Mouse (Mus musculus) bone marrow macrophage, adult 2 months (primary cell): ENCODE data around the gene H1foo. TPM values are rescaled to one million over a fixed set of nuclear protein-coding genes. Genes with fewer than 3 reads are reported as not detected.

Source experiments
- H3K27ac ChIP-seq: 2 replicates; pipeline ENCODE4 v1.5.1; 2012; ENCODE audit warnings: low read depth, low read length; ENCODE audit not compliant: insufficient read depth
- H3K4me1 ChIP-seq: 2 replicates; pipeline ENCODE4 v1.6.1; 2012; ENCODE audit warnings: low read length; ENCODE audit not compliant: control insufficient read depth, insufficient read depth
- H3K4me3 ChIP-seq: 2 replicates; pipeline ENCODE4 v1.5.1; 2012; ENCODE audit warnings: mild to moderate bottlenecking, low read length, moderate library complexity; ENCODE audit not compliant: insufficient read depth
- CTCF ChIP-seq: IDR thresholded peaks from 2 replicates; pipeline ENCODE4 v1.5.1; 2012; ENCODE audit warnings: low read depth, mild to moderate bottlenecking, low read length, moderate library complexity
- POLR2A ChIP-seq: IDR thresholded peaks from 2 replicates; pipeline ENCODE4 v1.6.1; 2012; ENCODE audit warnings: mild to moderate bottlenecking, low read depth, low read length, borderline replicate concordance
- polyA plus RNA-seq: library from polyadenylated mRNA; stranded (reverse); fragments of >200 nt; gene quantifications from 2 replicates; pipeline ENCODE4 v1.2.4, GENCODE M21; 2012; ENCODE audit not compliant: missing spikeins, insufficient read depth, insufficient read length

H1foo gene
- not detected in 2 replicates for polyA plus RNA-seq

DNA sequence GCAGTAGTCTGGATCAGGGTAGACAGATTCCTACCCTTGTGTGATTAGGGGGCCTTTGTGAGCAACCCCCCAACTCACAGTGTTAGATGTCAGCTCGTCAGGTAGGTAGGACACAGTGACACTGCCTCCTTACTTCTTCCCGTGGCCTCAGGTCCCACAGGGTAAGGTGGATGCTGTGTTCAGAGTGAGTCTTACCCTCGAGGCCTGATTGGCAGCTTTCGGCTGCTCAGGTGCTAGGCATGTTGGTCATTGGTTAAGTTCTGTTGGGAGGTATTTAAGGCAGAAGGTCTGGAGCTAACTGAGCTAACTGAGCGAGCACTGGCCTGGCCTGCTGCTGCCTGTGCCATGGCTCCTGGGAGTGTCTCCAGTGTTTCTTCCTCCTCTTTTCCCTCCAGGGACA lies at the start of gene H1foo:
Gene H1foo (plus strand): TSS at position 301 of the 400 bp plus-strand sequence.
- H3K27ac ChIP-seq = peak within 1 kb of the TSS; percentile 29

DNA sequence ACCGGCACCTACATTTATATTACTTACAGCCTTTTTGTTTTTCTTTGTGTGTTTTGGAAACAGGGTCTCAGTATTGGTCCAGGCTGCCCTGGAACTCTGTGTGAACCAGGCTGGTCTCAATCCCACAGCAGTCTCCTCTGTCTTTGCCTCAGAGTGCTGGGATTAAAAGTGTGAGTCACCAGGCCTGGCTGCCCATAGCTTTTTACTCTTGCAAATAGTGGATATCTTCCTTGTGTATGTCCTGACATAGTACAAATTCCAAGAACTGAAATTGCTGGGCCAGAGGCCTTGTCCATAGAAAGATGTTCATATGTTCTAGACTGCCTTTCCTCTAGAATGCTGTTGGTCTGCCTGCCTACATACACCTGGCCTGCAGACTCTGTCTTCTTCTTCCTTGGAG lies 48.4 kb upstream of the H1foo start:
- H3K27ac ChIP-seq = peak overlapping the region; percentile 56; the same call in 1 of the 2 replicates
- TF ChIP-seq CTCF (no peak), POLR2A (no peak)
- H3K4me3 ChIP-seq = no peak overlapping the region
- peaks cover 34% of the 10 kb centered on the region for H3K4me1 ChIP-seq

More for the DNA sequence above, at the start of gene H1foo:
- Histone ChIP-seq H3K4me1 (peaks cover 56% of the 10 kb centered on the region), H3K4me3 (no peak within 1 kb of the TSS)
- TF ChIP-seq CTCF = no peak
- no peak for TF ChIP-seq POLR2A

DNA sequence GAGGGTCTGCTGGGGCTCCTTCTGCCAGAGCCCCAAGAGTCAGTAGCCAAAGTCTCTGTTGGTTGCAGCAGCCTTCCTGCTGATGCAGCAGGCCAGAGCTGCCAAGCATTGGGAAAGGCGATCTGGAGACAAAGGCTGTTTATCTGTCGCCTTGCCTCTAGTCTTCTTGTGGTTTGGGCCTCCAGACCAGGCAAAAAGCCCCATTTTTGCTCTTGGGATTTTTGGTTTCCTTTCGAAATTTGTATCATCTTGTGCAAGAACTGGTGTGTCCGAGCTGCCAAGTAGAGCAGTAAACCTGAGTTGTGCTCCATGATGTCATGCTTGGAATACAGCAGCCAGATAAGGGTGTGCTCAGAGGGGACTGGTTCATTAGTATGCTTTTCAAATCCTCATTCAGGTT lies 47.6 kb upstream of the H1foo start:
- H3K4me3 ChIP-seq = no peak overlapping the region
- H3K27ac ChIP-seq = peak overlapping the region; percentile 56
- H3K4me1 ChIP-seq = peaks cover 42% of the 10 kb centered on the region
- TF ChIP-seq CTCF (no peak), POLR2A (no peak)

DNA sequence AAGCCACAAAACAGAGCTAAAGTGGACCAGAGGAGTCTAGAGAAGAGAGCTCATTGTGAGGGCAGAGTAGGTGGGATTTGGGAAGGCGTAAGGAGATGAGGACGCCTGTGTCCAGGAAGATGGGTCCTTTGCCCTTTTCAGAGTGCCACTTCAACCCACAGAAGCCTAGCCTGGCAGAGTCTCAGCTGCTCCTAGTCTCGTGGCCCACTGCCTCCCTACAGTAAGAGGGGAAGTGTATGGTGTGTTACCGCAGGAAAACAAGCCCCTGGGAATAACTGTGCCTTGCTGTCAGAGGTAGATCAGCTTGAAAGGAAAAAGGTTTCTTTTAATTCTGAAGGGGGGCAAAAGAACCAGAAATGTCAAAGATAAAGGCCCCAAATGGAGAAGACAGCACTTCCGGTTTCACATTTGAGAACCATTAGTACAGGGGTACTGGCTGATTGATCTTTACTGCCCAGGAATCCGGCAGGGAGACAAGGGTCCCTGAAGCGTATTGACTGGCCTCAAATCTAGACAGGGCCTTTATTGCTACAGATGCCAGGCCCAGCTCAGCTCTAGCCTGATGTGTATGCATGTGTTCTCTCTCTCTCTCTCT lies 46.7 kb upstream of the H1foo start:
- peaks cover 50% of the 10 kb centered on the region for H3K4me1 ChIP-seq
- H3K4me3 ChIP-seq = no peak overlapping the region
- TF ChIP-seq POLR2A (no peak), CTCF (no peak)
- H3K27ac ChIP-seq = peak overlapping the region; percentile 27; the same call in 1 of the 2 replicates

DNA sequence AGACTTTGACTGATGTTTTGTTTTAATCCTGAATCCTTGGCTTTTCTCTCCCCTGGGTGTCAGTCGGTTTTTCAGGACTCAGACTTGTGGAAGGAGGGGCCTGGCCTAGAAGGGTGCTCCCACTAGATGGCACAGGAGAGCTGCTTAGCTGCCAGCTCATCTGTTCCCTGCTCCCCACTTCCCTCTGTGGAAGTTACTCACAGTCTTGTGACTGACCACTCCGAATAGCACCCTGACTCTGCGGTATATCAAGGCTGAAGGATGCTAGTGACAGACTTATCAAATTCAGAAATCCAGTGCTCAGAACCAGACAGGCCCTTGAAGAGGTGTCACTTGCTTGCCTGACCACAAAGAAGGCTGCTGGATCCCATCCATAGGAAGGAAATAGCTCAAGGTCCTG lies 43.7 kb upstream of the H1foo start:
- TF ChIP-seq CTCF = peak; percentile 72
- no peak for TF ChIP-seq POLR2A
- no peak overlapping the region for H3K4me3 ChIP-seq
- peaks cover 64% of the 10 kb centered on the region for H3K4me1 ChIP-seq
- peak overlapping the region; percentile 95 for H3K27ac ChIP-seq

DNA sequence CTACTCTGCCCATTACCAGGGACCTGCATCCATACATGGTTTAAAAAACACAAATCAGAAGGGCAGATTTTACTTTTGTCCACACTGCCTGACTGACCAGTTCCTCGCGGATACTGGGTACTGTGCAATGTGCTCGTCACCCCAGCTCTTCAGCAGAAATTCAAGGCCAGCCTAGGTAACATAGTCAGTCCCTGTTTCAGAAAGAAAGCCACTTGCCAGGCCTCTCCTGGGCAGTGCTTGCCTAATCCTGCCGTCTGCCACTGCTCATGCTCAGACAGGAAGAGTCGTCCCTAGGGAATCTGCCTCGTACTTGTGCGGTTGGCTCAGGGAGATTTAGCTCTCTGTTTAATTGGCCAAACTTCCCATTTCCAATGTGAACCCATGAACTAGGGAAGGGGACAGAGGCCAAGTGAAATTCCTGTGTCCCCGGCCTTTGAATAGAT lies 43.2 kb upstream of the H1foo start:
- H3K4me1 ChIP-seq = peaks cover 63% of the 10 kb centered on the region
- TF ChIP-seq POLR2A (no peak), CTCF (no peak; the same call in 1 of the 2 replicates)

DNA sequence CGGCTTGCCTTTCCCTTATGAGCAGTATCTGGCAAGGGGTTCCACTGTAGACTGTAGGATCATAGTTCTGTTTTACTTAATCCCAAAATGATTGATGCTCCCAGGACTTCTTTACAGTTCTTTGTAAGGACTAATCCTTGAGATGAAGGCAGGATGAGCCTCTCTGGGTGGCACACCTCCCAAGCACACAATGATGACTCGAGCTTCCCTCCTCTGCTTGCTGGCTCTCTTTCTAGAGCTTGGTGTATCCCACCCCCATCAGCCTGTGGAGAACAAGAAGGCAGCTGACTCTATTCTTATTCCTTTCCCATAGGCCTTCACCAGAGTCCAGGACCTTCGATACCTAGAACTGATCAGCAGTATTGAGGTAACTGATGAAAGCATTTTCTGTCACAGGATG lies 42.2 kb upstream of the H1foo start:
- Histone ChIP-seq H3K4me3 (no peak overlapping the region), H3K27ac (no peak overlapping the region), H3K4me1 (peaks cover 61% of the 10 kb centered on the region)
- TF ChIP-seq CTCF (0 out of 2 replicates have a peak, but pooled peaks have one; percentile 2), POLR2A (no peak)

More for the DNA sequence above, 43.2 kb upstream of the H1foo start:
- no peak overlapping the region for H3K4me3 ChIP-seq
- peak overlapping the region; percentile 95 for H3K27ac ChIP-seq

DNA sequence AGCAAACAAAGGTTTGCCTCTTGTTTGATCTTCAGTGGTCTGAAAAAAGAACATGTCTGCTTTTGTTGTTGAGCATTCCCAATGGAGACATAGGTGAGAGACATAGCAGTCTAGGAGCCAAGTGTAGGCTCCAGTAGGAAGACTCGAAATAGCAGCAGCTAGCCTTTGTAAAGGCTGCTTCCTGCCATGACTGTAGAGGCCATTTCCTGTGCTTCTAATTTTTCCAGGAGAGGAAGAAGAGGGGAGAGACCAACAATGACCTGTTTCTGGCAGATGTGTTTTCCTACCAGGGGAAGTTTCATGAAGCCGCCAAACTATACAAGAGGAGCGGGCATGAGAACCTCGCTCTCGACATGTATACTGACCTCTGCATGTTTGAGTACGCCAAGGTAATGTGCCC lies 39.2 kb upstream of the H1foo start:
- TF ChIP-seq POLR2A (no peak), CTCF (no peak)
- no peak overlapping the region for H3K27ac ChIP-seq
- H3K4me1 ChIP-seq = peaks cover 67% of the 10 kb centered on the region
- H3K4me3 ChIP-seq = no peak overlapping the region

DNA sequence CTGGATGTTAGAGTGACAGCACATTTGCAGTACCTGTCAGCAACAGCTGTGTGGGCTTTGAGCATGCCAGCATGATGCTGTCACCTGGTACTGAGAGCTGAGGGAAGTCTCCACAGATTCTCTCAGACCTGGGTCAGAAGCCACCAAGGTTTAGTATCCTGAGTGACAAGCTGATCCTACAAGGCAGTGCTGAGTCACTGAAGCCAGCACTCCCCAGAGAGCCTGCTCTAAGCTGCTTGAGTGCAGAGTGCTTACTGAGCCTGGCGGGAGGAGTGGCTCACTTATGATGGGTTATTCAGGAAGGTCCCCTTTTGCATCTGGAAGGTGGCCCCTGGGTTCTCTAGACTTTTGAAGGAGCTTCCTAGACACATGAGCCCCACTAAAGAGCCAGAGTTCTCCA lies 38.3 kb upstream of the H1foo start:
- H3K4me1 ChIP-seq = peaks cover 71% of the 10 kb centered on the region
- peak overlapping the region; percentile 15 for H3K27ac ChIP-seq
- H3K4me3 ChIP-seq = no peak overlapping the region
- TF ChIP-seq CTCF (no peak), POLR2A (no peak)

DNA sequence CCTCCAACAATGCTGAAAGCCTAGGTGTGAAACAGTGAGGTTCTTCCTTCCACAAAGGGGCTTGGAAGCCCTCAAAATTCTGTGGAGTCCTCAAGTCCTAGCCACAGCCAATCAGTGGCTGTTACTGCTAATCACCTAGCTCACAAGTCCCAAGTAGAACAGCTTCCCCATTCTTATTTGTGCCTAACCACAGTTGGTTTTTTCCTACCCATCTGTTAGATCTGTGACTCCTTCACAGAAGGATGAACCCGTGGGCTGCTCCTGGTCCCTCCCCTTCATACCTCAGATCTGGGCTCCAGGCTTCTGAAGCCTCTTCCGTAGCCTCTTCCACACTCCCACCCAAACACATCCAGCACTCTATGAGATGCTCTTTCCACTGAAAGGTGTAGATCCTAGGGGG lies 37.9 kb upstream of the H1foo start:
- no peak for TF ChIP-seq POLR2A
- no peak for TF ChIP-seq CTCF
- Histone ChIP-seq H3K4me3 (no peak overlapping the region), H3K27ac (peak overlapping the region; percentile 15), H3K4me1 (peaks cover 71% of the 10 kb centered on the region)
